Mouse (Mus musculus): ENCODE measurements around the gene Gm28305. TPM values are rescaled to one million over a fixed set of nuclear protein-coding genes. Genes with fewer than 3 reads are reported as not detected.

The Gm28305 gene
- total and polyA plus RNA-seq, 2 experiments from 2014 or later: not detected

GRCm38 (mm10) chr9:104014526-104014925, 25.9 kb upstream of the Gm28305 start:
- no peak overlapping the region for H3K27ac ChIP-seq (ENCODE audit: low read depth, low read length)
- no peak for TF ChIP-seq CTCF (IDR thresholded peaks at IDR 0.05)
- WGBS: 52% methylated on average over 1 of the region's 1 CpGs
- no peak overlapping the region for H3K4me3 ChIP-seq (ENCODE audit: low read depth, low read length)
- no peaks in the 10 kb centered on the region for H3K9me3 ChIP-seq (ENCODE audit: low read length)
- ATAC-seq (ENCODE audit: low FRiP score): no peak
- DNase-seq (ENCODE audit: low spot score): no peak
- H3K4me1 ChIP-seq (ENCODE audit: insufficient read depth, low read length): no peaks in the 10 kb centered on the region
- no peak overlapping the region for H3K4me2 ChIP-seq (ENCODE audit: low read depth, low read length, poor library complexity, severe bottlenecking)
- H3K27me3 ChIP-seq (ENCODE audit: insufficient read depth, low read length): no peaks in the 10 kb centered on the region
- no peak overlapping the region for H3K9ac ChIP-seq (replicated peaks; ENCODE audit: low read length, poor library complexity, severe bottlenecking)
- H3K36me3 ChIP-seq (ENCODE audit: insufficient read depth, low read length): peaks cover 29% of the 10 kb centered on the region

DNA sequence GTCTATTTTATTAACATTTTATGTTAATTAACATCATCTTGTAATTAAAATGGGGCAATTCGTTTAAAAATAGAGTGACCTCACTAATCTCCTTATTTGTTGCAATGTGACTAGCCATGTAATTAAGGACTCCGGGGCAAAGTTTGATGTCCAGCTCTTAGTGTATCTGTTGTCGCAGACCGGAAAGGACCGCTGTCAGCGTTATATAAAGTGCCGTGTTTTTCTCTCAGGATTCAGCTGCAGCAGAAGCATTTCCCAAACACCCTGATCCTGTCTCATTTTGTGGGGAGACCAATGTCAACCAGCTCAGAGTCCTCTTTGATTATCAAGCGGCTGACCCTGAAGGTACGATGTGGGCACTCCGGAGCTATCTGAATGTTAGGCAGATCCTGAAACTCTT, 19.4 kb upstream of the Gm28305 start:
- TF ChIP-seq CTCF (IDR thresholded peaks at IDR 0.05): no peak
- H3K27ac ChIP-seq (ENCODE audit: low read depth, low read length): no peak overlapping the region
- WGBS: 94% methylated on average over 10 of the region's 10 CpGs
- no peak overlapping the region for H3K4me2 ChIP-seq (ENCODE audit: low read depth, low read length, poor library complexity, severe bottlenecking)
- ATAC-seq (ENCODE audit: low FRiP score) (no peak), DNase-seq (ENCODE audit: low spot score) (no peak)
- no peaks in the 10 kb centered on the region for H3K27me3 ChIP-seq (ENCODE audit: insufficient read depth, low read length)
- H3K4me3 ChIP-seq (ENCODE audit: low read depth, low read length): no peak overlapping the region
- no peaks in the 10 kb centered on the region for H3K9me3 ChIP-seq (ENCODE audit: low read length)
- H3K36me3 ChIP-seq (ENCODE audit: insufficient read depth, low read length): peaks cover 61% of the 10 kb centered on the region
- H3K9ac ChIP-seq (replicated peaks; ENCODE audit: low read length, poor library complexity, severe bottlenecking): no peak overlapping the region
- H3K4me1 ChIP-seq (ENCODE audit: insufficient read depth, low read length): no peaks in the 10 kb centered on the region

GRCm38 (mm10) chr9:104027186-104027585, 13.3 kb upstream of the Gm28305 start:
- Histone ChIP-seq H3K4me2 (ENCODE audit: low read depth, low read length, poor library complexity, severe bottlenecking) (no peak overlapping the region), H3K9ac (replicated peaks; ENCODE audit: low read length, poor library complexity, severe bottlenecking) (no peak overlapping the region), H3K9me3 (ENCODE audit: low read length) (no peaks in the 10 kb centered on the region), H3K27me3 (ENCODE audit: insufficient read depth, low read length) (no peaks in the 10 kb centered on the region), H3K4me1 (ENCODE audit: insufficient read depth, low read length) (no peaks in the 10 kb centered on the region), H3K4me3 (ENCODE audit: low read depth, low read length) (no peak overlapping the region), H3K36me3 (ENCODE audit: insufficient read depth, low read length) (peaks cover 33% of the 10 kb centered on the region), H3K27ac (ENCODE audit: low read depth, low read length) (no peak overlapping the region)
- no peak for ATAC-seq (ENCODE audit: low FRiP score)
- no peak for DNase-seq (ENCODE audit: low spot score)
- no peak for TF ChIP-seq CTCF (IDR thresholded peaks at IDR 0.05)
- 95% methylated on average over 8 of the region's 8 CpGs for WGBS

DNA sequence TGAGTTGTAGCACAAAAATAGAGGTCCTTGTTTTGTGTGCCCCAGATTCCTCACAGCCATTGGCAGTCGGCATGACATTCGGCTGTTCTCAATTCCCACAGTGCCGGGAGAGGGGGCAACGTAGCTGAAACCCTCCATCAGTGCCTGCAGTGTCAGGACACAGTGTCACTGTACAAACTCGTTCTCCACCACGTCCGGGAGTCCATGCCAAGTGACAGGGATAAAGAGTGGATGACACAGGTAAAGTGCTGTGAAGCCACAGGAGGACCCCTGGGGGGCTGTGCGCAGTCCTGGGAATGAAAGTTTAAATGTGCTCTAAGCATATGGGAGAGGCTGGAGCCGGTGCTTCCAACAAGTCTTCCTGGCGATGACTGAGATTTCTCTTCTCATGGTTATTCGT, 10.6 kb upstream of the Gm28305 start:
- Histone ChIP-seq H3K27ac (ENCODE audit: low read depth, low read length) (no peak overlapping the region), H3K36me3 (ENCODE audit: insufficient read depth, low read length) (peaks cover 18% of the 10 kb centered on the region), H3K27me3 (ENCODE audit: insufficient read depth, low read length) (no peaks in the 10 kb centered on the region), H3K9ac (replicated peaks; ENCODE audit: low read length, poor library complexity, severe bottlenecking) (no peak overlapping the region), H3K4me3 (ENCODE audit: low read depth, low read length) (no peak overlapping the region), H3K4me1 (ENCODE audit: insufficient read depth, low read length) (no peaks in the 10 kb centered on the region), H3K4me2 (ENCODE audit: low read depth, low read length, poor library complexity, severe bottlenecking) (no peak overlapping the region), H3K9me3 (ENCODE audit: low read length) (no peaks in the 10 kb centered on the region)
- 90% methylated on average over 11 of the region's 11 CpGs for WGBS
- TF ChIP-seq CTCF (IDR thresholded peaks at IDR 0.05): no peak
- DNase-seq (ENCODE audit: low spot score) (no peak), ATAC-seq (ENCODE audit: low FRiP score) (no peak)

- Histone ChIP-seq H3K4me1 (ENCODE audit: insufficient read depth, low read length) (no peaks in the 10 kb centered on the region), H3K27me3 (ENCODE audit: insufficient read depth, low read length) (no peaks in the 10 kb centered on the region), H3K36me3 (ENCODE audit: insufficient read depth, low read length) (peaks cover 24% of the 10 kb centered on the region; the same call in 1 of the 2 replicates), H3K4me2 (ENCODE audit: low read depth, low read length, poor library complexity, severe bottlenecking) (no peak overlapping the region), H3K9ac (replicated peaks; ENCODE audit: low read length, poor library complexity, severe bottlenecking) (no peak overlapping the region), H3K9me3 (ENCODE audit: low read length) (no peaks in the 10 kb centered on the region), H3K4me3 (ENCODE audit: low read depth, low read length) (no peak overlapping the region), H3K27ac (ENCODE audit: low read depth, low read length) (no peak overlapping the region)
- ATAC-seq (ENCODE audit: low FRiP score) (no peak), DNase-seq (ENCODE audit: low spot score) (no peak)
- 79% methylated on average over 8 of the region's 8 CpGs for WGBS
- TF ChIP-seq CTCF (IDR thresholded peaks at IDR 0.05): no peak
Observed at GRCm38 (mm10) chr9:104034231-104034630, 6.2 kb upstream of the Gm28305 start.

GRCm38 (mm10) chr9:104034718-104035117, 5.7 kb upstream of the Gm28305 start:
- DNase-seq (ENCODE audit: low spot score): no peak
- H3K9me3 ChIP-seq (ENCODE audit: low read length): no peaks in the 10 kb centered on the region
- H3K4me2 ChIP-seq (ENCODE audit: low read depth, low read length, poor library complexity, severe bottlenecking): no peak overlapping the region
- H3K9ac ChIP-seq (replicated peaks; ENCODE audit: low read length, poor library complexity, severe bottlenecking): no peak overlapping the region
- no peaks in the 10 kb centered on the region for H3K4me1 ChIP-seq (ENCODE audit: insufficient read depth, low read length)
- no peak overlapping the region for H3K4me3 ChIP-seq (ENCODE audit: low read depth, low read length)
- H3K27me3 ChIP-seq (ENCODE audit: insufficient read depth, low read length): no peaks in the 10 kb centered on the region
- WGBS: 72% methylated on average over 6 of the region's 6 CpGs
- no peak for TF ChIP-seq CTCF (IDR thresholded peaks at IDR 0.05)
- ATAC-seq (ENCODE audit: low FRiP score): no peak
- H3K27ac ChIP-seq (ENCODE audit: low read depth, low read length): no peak overlapping the region
- peaks cover 24% of the 10 kb centered on the region; the same call in 1 of the 2 replicates for H3K36me3 ChIP-seq (ENCODE audit: insufficient read depth, low read length)
